Mouse (Mus musculus) urinary bladder, postnatal 25 days (tissue): ENCODE data around the gene Inpp4b.

Experiments
- DNase-seq: peaks from one replicate; pipeline ENCODE4 v3.0.0; 2022; ENCODE audit warnings: low spot score

Gene Inpp4b

GRCm38 (mm10) chr8:81731332-81731731, 389.0 kb downstream of the Inpp4b start:
- no peak for DNase-seq

DNA sequence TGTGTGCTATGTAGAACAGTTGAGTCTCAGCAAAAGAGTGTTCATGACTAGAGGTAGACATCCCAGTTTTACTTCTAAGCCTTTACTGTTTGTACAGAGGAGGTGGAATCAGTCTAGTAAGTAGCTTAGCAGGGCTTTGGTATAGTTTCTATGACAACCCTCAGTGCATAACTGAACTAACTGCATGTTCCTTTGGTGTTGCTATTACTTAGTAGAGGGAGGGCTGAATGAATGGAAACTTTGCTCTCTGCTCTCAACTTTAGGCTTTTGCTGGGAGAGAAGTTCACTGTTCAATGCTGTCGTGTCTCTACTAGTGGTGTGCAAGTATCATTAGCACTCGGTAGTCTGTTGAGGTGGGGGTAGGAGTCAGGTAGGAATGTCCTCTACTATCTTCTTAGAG, 393.3 kb downstream of the Inpp4b start:
- DNase-seq, result no peak

DNA sequence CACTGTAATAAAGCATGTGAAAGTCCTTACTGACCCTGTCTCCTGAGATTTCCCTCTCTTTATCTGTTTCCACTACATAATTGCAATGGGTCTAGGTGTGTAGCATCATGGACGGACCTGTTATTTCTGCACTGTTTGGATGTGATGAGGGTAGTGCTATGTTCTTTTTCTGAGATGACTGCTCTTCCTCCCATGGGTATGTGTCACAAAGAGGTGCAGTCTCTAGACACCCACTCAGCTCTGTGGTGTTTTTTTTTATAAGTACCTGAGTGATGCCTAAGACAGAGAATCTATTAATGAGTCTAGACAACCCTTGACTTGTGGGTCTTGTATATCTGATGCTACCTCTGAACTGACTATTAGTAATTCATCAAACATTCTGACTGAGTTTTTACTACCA, 393.7 kb downstream of the Inpp4b start:
- DNase-seq, result no peak

GRCm38 (mm10) chr8:81742588-81742987, 400.2 kb downstream of the Inpp4b start:
- no peak for DNase-seq

DNA sequence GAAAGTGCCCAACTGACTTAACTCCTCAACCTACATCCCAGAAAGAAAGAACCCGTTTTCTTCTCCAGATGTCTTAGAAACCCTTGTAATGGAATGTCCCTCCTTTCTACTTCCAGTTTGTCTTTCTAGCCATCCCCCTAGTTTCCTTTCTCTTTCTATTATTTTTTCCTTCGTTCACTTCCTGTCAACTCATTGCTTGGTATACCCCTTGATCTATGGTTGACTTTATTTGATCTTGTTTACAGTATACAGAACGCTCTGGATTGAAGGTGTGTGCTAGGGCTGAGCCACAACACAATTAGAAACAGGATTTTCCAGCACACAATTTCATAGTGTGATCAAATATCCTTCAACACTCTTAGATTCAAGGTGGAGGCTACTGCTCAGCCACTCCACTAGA, 400.7 kb downstream of the Inpp4b start:
- no peak for DNase-seq

GRCm38 (mm10) chr8:81745439-81745838, 403.1 kb downstream of the Inpp4b start:
- DNase-seq, result no peak

DNA sequence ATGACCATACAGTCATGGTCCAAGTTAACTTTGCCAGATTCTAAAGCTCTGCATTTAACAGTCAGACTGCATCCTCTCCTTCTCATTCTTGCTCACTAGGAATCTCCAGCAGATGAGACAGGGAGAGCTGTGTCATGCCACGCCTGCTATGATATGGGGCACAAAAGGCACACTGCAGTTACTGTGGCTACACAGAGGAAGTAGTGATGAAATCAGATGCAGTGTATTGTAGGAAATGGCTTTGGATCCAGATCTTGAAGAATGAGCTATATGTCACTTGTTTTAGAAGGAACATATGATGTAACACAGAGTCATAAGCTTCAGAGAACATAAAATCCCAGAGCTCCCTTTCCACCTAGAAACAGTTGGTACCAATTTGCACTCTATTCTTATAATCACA, 408.8 kb downstream of the Inpp4b start:
- no peak for DNase-seq

DNA sequence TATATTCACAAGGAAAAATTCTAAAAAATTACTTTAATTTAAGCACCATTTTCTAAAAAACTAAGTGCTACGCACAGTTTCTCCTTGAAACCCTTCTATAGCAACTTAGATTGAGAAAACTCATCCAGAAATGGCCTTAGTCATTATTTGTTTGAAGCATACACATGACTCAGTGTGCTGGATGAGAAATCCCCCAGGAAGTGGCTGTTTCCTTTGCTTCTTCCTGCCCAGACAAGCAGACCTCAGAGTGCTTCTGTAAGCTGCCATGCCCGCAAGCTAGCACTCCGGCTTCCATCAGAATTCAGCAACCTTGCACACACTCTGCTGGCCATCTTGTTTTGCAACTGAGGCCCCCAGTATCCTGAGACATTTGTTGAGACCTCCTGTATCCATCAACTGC, 414.3 kb downstream of the Inpp4b start:
- DNase-seq, result peak; percentile 4

GRCm38 (mm10) chr8:81757580-81758144, 415.3 kb downstream of the Inpp4b start:
- DNase-seq, result no peak

- DNase-seq, result no peak
Measured at GRCm38 (mm10) chr8:81761466-81761865, 419.1 kb downstream of the Inpp4b start.

DNA sequence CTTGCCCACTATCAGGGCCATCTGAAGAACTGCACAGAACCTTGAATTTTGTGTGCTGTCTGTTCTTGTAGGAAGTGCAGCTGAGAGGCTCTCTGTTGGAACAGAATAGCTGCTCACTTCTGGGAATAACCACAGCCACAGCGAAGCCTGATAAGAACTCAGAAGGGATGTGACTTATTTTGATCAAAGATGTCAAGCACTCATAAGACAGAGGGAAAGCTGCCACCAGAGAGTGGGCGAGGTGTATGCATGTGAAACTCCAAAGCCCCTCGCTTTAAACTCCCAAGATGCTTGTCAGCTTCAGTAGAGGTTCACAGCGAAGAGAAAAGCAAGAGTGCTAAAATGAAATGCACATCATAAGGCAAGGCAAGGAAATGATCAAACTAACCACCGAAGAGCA, 423.7 kb downstream of the Inpp4b start:
- no peak for DNase-seq

DNA sequence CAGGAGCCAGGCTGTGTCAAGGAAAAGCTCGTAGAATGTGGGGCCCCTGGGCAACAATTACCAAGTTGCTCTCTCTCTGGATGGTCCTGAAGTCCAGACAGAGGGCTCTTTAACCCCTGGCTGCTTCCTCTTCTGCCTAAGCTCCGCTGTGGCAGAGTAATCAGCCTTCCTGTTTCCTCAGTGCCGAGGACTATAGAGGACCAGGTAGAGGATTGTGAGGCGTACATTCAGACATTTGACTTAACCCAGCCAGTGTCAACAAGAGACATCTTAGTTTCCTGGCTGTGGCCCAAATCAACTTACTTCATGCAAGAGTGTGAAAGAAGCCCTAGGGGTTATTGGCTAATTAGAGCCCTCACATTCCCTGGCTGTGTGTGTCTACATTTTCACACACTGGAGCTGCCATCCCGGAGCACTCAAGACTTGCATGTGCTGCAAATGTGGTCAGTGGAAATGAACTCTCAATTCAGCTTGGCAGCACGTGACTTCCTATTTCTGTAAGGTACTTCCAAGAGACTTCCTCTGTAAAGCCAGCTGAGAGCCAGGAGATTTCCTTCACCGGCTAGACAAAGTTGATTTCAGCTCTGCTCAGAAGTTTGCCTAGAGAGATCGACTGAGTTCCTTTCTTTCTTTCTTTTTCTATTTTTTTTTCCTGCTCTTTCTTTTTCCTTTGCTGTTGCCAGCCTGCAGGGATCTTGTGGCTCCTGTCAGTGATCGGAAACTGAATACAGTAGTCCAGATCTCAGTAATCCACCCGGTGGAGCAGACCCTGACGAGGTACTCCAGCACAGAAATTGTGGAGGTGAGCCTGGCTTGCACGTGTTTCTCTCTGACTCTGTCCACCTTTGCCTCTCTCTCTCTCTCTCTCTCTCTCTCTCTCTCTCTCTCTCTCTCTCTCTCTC, 425.3 kb downstream of the Inpp4b start:
- DNase-seq, result no peak

- DNase-seq, result no peak
Measured at GRCm38 (mm10) chr8:81768313-81768675, 425.9 kb downstream of the Inpp4b start.

DNA sequence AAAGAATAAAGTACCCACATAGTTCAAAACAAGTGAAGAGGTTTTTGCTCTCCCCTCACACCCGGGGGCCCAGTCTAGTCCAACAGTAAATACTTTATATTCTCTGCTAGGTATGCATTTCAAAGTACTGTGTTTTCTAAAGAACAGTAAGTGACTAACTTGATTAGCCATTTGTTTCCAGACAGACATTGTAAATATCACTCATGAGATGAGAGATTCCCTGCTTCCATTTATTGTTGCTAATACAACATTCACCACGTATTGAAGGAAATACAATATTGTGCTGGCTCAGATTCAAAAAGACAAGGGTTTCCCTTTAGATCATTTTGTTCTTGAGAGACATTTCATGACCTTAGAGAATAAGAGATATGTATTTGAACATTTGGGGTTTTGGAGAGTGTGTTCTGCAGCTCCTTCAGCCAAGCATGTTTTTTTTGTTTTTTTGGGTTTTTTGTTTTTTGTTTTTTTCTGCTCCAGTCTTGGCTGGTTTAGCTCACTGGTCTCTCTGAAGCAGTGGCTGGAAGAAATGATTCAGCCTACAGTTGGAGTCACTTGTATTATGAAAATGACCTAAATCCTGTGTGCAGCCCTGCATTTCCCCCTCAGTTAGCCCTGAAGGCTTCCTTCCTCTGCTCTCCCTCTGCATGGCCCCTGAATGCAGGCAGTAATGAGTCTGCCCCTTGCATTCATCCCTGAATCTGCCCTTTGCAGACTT, 426.5 kb downstream of the Inpp4b start:
- DNase-seq, result no peak

DNA sequence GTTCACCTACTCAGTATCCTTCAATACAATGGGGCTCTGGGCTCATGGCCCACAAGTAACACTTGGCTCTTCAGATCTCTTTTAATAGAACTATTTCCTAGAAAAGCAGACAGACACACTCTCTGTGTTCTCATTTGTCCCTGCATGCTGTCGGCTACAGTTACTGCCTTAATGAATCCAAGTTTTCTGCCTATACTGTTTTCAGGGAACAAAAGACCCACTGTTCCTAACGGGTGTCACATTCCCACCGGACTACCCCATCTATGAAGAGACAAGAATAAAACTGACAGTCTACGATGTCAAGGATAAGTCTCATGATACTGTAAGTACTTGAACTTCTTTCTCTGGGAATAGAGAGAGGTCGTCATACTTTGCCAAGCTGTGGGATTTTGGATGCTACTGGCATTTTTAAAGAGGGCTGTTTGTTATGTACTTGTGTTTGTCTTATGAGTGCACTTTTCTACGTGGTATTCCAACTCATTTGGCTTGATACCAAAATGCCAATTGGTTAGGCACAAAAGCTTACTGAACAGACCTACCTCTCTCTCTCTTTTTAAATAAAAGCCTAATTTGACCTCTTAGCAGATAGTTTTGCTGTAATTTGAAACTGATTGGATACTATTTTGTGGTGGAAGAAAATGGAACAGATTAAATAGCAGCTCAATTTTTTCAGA, 428.4 kb downstream of the Inpp4b start:
- DNase-seq, result no peak

DNA sequence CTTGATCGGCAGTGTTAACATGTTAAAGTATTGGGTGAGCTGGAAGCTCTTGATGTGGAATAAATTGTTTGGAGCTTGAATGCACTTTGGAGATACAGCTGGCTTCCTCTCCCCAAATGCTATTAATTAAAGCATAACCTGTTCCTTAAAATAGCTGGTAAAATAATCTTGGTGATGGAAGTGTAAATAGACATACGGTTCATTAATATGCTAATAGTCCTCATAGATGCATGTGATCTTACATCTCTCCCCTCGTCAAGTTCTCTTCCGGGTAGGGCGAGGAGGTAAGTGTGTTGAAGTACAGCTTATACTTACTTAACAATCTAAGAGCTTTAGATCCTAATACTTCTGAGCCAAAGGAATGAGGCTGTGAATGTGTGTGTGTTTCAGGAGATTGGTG, 430.5 kb downstream of the Inpp4b start:
- no peak for DNase-seq

DNA sequence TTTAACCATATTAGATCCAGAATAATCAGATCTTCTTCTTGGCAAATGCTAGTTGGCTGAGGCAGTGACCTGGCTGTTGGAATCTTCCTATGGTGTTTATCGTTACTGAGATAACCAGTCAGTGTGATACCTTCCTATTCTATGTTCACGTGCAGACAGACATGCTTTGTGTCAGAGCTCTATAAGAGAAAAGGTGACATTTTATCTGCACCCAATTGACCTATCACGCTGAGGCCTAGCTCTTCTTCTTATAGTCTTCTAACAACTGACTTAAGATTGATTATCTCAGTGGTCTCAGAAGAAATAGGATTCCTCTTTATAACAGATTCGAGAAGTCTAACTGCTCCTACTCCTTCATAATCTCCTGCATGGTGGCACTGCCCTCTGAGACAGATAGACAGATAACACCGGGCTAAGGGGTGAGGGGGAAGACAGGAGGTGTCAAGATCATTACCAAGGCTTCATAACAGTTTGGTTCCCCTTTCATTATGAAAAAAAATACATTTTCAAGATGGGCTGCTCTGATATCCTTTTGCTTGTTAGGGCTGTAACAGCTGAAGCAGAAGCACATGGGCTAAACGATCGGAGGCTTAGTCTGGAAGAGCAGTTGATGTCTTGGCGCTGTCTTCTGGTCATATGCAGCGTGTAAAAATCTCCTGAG, 431.1 kb downstream of the Inpp4b start:
- no peak for DNase-seq

- DNase-seq, result no peak
Measured at GRCm38 (mm10) chr8:81774010-81774409, 431.7 kb downstream of the Inpp4b start.

DNA sequence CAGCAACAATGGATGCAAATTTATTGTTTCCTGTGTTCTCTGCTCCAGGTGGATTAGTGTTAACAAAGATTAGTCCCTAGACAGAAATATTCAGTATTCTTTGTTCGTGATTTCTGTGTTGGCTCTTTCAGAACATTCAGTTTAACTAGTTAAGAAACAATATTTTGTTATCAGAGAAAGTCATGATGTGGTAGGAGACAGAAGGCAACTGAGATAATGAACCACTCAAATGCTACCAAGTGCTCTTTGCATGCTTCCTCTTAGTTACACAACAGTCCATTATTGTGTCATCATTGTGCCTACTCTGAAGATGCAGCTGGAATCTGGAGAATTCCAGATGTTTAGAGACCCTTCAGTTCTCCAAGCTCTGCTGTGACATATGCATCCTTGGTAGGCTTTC, 432.1 kb downstream of the Inpp4b start:
- no peak for DNase-seq

- DNase-seq, result no peak
Measured at GRCm38 (mm10) chr8:81776516-81777237, 434.3 kb downstream of the Inpp4b start.

- no peak for DNase-seq
Measured at GRCm38 (mm10) chr8:81777704-81778103, 435.3 kb downstream of the Inpp4b start.
